Mouse (Mus musculus): ENCODE measurements at regions not wholly inside any gene's neighbourhood (a gene's known extent, or its start where the extent isn't known, plus 50 kb on each side); places are given as distances from the start of the nearest gene placed in this dataset.

DNA sequence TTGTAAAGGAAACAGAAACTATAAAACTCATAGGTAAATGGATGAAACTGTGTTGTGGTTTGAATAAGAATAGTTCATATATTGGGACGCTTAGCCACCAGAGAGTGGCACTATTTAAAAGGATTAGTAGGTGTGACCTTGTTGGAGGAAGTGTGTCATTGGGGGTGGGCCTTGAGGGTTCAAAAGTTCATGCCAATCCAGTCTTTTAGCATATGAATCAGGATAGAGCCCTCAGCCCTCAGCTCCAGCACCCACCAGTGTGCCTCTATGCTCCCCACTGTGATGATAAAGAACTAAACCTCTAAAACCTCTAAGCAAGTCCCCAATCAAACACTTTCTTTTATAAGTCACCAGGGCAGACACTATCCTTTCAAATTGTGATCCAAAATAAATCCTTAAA lies 199.4 kb downstream of the Rnf144b start:
- TF ChIP-seq CTCF (IDR thresholded peaks at IDR 0.05; ENCODE audit: extremely low read depth, insufficient read length, insufficient replicate concordance, low read depth, low read length) (no peak), POLR2A (IDR thresholded peaks at IDR 0.05; ENCODE audit: low read depth, low read length) (no peak)

Measured in small intestine, adult 2 months (tissue).